Mouse (Mus musculus): ENCODE data around the gene D17Wsu92e.
A peak's percentile ranks its signal among the peaks of the same experiment; 100 is the strongest.

D17Wsu92e gene

GRCm38 (mm10) chr17:27746446-27746845, 74.0 kb downstream of the D17Wsu92e start:
- DNase-seq (ENCODE audit: low read depth, low spot score) = peak; percentile 25

GRCm38 (mm10) chr17:27740961-27741360, 79.5 kb downstream of the D17Wsu92e start:
- DNase-seq (ENCODE audit: low read depth, low spot score) = no peak

DNA sequence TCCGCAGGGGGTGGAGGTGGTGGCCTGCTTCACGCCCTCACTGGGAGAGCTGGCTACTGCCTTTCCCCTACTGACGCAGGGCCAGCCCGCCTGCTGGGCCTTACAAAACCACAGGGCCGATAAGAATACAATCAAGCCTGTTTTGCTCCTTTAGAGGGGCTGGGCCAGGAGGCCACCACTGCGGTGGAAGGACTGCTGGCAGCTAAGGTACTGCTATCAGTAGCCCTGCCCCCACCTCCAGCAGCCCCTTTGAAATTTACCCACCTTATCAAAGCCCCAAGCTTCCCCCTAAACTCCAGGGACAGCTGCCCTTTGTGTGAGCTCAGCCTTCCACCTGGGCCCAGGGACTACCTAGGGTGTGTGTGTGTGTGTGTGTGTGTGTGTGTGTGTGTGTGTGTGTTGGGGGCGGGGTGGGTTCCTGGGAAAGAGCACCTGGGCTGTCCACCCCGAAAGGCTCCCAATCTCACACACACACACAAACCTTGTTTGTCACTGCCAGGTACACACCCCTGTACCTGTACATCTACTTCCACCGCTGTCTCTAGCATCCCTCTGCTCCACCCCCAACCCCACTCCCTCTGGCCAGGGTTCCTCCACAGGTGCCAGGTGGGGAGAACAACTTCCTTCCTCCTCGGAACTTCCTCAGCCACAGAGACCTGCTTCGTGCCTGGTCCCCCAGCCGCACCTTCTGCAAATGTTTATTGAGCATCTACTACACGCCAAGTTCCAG, 85.9 kb downstream of the D17Wsu92e start:
- no peak for DNase-seq (ENCODE audit: low read depth, low spot score)

DNA sequence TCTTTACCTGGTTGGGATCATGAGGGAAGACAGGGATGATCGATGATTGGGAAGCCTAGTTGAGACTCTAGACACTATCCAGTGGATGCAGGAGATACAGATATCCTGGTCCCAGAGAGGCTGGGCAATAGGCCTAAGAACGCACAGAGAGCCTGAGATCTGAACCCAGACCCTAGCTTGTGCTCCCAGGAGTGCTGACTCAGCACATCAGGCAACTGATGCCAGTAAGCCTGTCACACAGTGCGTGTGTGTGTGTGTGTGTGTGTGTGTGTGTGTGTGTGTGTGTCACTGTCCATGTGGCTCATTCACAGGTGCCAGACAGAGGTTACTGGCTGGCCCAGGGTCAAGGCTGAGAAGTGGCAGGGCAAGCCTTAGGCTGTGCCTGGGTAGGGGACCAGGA, 87.8 kb downstream of the D17Wsu92e start:
- DNase-seq (ENCODE audit: low read depth, low spot score) = no peak

- DNase-seq (ENCODE audit: low read depth, low spot score) = no peak
These were observed 88.3 kb downstream of the D17Wsu92e start for GRCm38 (mm10) chr17:27732152-27732551.

DNA sequence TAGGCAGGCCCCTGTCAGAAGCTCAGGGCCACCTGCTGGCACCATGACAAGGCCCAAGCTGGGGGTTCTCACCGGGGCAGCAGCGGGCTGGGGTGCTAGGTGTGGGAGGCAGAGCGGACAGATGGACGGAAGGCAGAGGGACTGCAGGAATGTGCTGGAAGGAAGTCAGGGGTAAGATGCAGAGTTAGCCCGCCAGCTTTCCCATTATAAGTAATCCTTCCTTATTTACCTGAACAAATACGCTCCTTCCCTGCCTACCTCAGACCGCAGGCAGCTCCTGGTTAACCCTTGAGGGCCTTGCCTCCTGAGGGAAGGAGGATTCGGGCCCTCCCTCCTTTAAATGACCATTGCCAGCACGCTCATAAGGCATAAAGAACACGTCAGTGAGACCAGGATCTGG, 91.7 kb downstream of the D17Wsu92e start, which contains the start of gene Spdef:
Gene Spdef (minus strand): TSS at position 186 of the 400 bp plus-strand sequence.
- no peak for DNase-seq (ENCODE audit: low read depth, low spot score)

DNA sequence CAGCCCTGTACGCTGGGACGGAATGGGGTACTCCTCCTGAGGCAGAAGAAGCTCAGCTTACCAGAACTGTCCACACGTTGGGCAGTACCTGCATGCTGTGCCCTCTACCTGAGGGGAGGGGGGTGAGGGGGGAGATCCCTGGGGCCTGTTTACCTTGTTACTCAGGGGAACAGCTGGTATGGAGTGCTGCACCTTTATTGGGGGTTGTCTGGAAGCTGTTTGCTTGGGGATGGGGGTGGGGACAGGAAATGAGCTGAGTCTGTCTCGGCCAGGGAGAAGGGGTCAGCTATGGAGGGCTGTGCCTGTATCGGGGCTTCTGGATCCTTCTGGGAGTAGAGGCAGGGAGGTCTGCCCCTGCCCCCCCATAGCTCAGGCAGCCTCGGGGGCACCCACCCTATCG, 93.9 kb downstream of the D17Wsu92e start:
- DNase-seq (ENCODE audit: low read depth, low spot score) = no peak

GRCm38 (mm10) chr17:27725412-27725811, 95.0 kb downstream of the D17Wsu92e start:
- no peak for DNase-seq (ENCODE audit: low read depth, low spot score)

DNA sequence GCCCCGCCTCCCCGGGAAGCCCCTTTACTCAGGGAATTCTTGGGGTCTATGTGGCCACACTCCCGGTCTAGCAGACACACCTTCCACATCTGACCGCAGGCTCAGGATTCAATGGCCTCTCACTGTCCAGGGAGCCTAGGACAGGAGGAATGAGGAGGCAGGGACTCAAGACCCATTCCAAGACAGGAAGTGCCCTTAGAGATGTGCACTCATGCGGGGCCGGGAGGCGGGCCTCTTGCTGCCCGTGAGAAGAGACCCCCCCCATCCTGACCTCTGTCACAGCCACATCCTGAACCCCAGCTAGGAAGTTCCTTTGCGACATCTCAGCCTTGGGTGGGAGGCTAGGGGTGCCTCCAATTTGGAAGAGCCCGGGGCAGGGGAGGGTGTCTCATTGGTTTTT, 95.4 kb downstream of the D17Wsu92e start:
- no peak for DNase-seq (ENCODE audit: low read depth, low spot score)

DNA sequence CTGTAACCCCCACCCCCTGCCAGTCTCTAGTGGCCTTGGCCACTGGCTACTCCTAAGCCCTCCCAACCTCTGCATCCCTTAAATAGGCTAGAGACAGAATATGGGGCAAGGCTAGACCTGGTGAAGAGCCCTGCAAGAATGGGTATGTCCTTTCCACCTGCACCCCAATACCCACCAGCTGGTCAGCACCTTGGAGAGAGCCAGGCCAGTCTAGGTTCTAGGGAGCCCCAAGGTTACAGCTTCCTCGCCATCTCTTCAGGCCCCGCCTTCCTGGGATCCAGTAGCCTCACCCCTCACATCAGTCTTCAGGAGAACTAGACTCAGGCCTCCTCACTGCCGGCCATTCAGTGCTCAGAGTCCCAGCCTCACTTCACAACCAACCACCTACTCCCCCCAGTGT, 96.1 kb downstream of the D17Wsu92e start:
- no peak for DNase-seq (ENCODE audit: low read depth, low spot score)

GRCm38 (mm10) chr17:27721125-27721664, 99.3 kb downstream of the D17Wsu92e start:
- DNase-seq (ENCODE audit: low read depth, low spot score) = no peak

DNA sequence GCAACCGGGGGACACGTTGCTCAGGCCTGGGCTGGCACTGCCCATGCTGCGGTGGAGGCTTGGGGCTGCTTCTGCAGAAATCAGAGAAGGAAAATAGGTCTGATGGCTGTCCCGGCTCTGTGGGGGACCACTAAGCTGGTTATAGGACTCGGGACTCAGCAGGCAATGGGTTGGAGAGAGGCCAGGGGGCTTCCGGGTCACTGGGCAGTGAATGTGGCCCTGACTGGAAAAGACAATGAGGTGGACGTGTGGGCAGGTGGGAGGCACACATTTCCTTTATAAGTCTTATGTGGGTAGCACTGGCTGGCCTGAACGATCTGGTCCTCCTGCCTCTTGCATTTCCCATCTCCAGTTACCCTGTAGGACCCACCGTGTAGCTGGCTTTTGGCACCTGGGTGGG, 100.1 kb downstream of the D17Wsu92e start:
- no peak for DNase-seq (ENCODE audit: low read depth, low spot score)

DNA sequence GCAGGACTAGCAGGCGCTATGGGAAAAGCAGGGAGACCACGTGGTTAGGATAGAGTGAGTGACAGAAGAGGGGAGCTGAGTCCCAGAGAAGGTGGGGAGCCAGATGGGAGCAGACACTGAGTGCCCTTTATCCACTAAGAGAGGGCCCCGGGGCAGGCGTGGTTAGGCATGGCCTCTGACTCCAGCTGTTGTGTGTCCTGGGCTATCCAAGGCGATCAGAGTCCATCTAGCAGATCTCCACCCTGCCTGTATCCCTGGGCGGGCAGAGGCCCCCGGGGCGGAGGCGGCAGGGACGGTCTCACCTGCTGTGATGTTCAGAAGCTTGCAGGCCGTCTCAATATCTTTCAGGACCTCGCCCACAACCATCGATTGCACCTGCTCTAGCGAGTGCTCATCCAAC, 100.8 kb downstream of the D17Wsu92e start:
- no peak for DNase-seq (ENCODE audit: low read depth, low spot score)

GRCm38 (mm10) chr17:27718250-27718649, 102.2 kb downstream of the D17Wsu92e start:
- DNase-seq (ENCODE audit: low read depth, low spot score) = no peak

GRCm38 (mm10) chr17:27716804-27717203, 103.6 kb downstream of the D17Wsu92e start:
- DNase-seq (ENCODE audit: low read depth, low spot score) = no peak

GRCm38 (mm10) chr17:27712832-27713231, 107.6 kb downstream of the D17Wsu92e start:
- no peak for DNase-seq (ENCODE audit: low read depth, low spot score)

GRCm38 (mm10) chr17:27709650-27710049, 110.8 kb downstream of the D17Wsu92e start:
- no peak for DNase-seq (ENCODE audit: low read depth, low spot score)

- no peak for DNase-seq (ENCODE audit: low read depth, low spot score)
These were observed 112.3 kb downstream of the D17Wsu92e start for GRCm38 (mm10) chr17:27707954-27708661.

DNA sequence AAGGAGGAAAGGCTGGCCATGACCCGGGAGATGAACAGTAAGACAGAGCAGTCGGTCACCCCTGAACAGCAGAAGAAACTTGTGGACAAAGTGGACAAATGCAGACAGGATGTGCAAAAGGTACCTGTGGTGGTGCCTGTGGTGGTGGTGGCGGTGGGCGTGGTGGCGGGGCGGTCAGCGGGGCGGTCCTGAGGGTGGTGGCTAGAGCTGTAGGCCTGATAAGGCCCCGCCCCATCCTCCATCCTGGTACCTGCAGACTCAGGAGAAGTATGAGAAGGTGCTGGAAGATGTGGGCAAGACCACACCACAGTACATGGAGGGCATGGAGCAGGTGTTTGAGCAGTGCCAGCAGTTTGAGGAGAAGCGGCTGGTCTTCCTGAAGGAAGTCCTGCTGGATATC, 114.8 kb downstream of the D17Wsu92e start:
- no peak for DNase-seq (ENCODE audit: low read depth, low spot score)

GRCm38 (mm10) chr17:27703961-27704621, 116.4 kb downstream of the D17Wsu92e start:
- DNase-seq (ENCODE audit: low read depth, low spot score) = peak; percentile 68

- DNase-seq (ENCODE audit: low read depth, low spot score) = peak; percentile 10
These were observed 117.9 kb downstream of the D17Wsu92e start for GRCm38 (mm10) chr17:27702518-27702917.

DNA sequence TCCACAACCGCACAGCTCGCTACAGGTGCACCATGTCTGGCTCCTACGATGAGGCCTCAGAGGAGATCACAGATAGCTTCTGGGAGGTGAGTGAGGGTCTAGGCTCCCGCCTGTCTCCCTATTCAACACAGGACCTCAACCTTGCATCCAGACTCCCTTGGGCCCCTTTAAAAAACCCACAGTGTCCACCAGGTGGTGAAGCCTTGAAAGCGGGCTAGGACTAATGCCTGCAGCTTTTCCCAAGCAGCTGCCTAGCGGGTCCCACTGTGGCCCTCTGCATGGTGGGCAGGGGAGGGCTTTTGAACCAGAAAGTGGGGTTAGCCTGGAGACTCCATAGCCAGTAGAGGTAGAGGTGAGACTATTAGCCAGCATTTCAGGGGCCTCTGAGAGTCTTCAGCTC, 118.6 kb downstream of the D17Wsu92e start:
- no peak for DNase-seq (ENCODE audit: low read depth, low spot score)

Data from 3T3-L1 (cell line).